Mouse (Mus musculus): ENCODE data around the gene E330009J07Rik.

E330009J07Rik gene

GRCm38 (mm10) chr6:40436047-40436483 is at the start of gene E330009J07Rik:
Gene E330009J07Rik (minus strand): TSS chr6:40436135.
- peak; percentile 89 for DNase-seq

GRCm38 (mm10) chr6:40482318-40482717 is 46.4 kb upstream of the E330009J07Rik start:
- DNase-seq: no peak

GRCm38 (mm10) chr6:40479705-40480104 is 43.8 kb upstream of the E330009J07Rik start:
- DNase-seq: no peak

GRCm38 (mm10) chr6:40476132-40476531 is 40.2 kb upstream of the E330009J07Rik start:
- DNase-seq: no peak

GRCm38 (mm10) chr6:40471720-40472010 is 35.7 kb upstream of the E330009J07Rik start:
- no peak for DNase-seq

- peak; percentile 93 for DNase-seq
These were observed 35.2 kb upstream of the E330009J07Rik start, which contains the start of gene Ssbp1 for GRCm38 (mm10) chr6:40470916-40471719. Gene Ssbp1 (plus strand): TSS chr6:40471352.

- DNase-seq: no peak
These were observed 29.8 kb upstream of the E330009J07Rik start for GRCm38 (mm10) chr6:40465710-40466109.

- DNase-seq: no peak
These were observed 18.6 kb upstream of the E330009J07Rik start for GRCm38 (mm10) chr6:40454436-40455041.

GRCm38 (mm10) chr6:40448626-40449025 is 12.7 kb upstream of the E330009J07Rik start:
- DNase-seq: no peak

- no peak for DNase-seq
These were observed 7.5 kb upstream of the E330009J07Rik start for GRCm38 (mm10) chr6:40443281-40443928.

GRCm38 (mm10) chr6:40441755-40442154 is 5.8 kb upstream of the E330009J07Rik start:
- DNase-seq: no peak

GRCm38 (mm10) chr6:40441276-40441675 is 5.3 kb upstream of the E330009J07Rik start:
- no peak for DNase-seq

- no peak for DNase-seq
These were observed 3.8 kb upstream of the E330009J07Rik start for GRCm38 (mm10) chr6:40439731-40440130.

GRCm38 (mm10) chr6:40438936-40439335 is 3.0 kb upstream of the E330009J07Rik start, which contains the start of gene Wee2:
Gene Wee2 (plus strand): TSS chr6:40439088.
- DNase-seq: no peak

GRCm38 (mm10) chr6:40435151-40436046 is 536 bp downstream of the E330009J07Rik start:
- peak; percentile 38 for DNase-seq

- DNase-seq: no peak
These were observed 1.2 kb downstream of the E330009J07Rik start for GRCm38 (mm10) chr6:40434697-40435096.

GRCm38 (mm10) chr6:40432346-40433275 is 3.3 kb downstream of the E330009J07Rik start:
- no peak for DNase-seq

- no peak for DNase-seq
These were observed 4.1 kb downstream of the E330009J07Rik start for GRCm38 (mm10) chr6:40431812-40432211.

GRCm38 (mm10) chr6:40431356-40431755 is 4.6 kb downstream of the E330009J07Rik start:
- no peak for DNase-seq

GRCm38 (mm10) chr6:40430878-40431277 is 5.1 kb downstream of the E330009J07Rik start:
- DNase-seq: no peak

- no peak for DNase-seq
These were observed 5.7 kb downstream of the E330009J07Rik start for GRCm38 (mm10) chr6:40430251-40430650.
